Mouse (Mus musculus): Measurements from ENCODE around the gene Rtl1. TPM values are rescaled to one million over a fixed set of nuclear protein-coding genes. Genes with fewer than 3 reads are reported as not detected.

The Rtl1 gene
- total RNA-seq, 4 experiments from 2014 or later, result 0.08 to 0.13 (median 0.11) TPM; not detected in 1

Small RNA genes within 50 kb of the gene (microRNA-seq; reads per million reads assigned to microRNA genes)
- gene Gm23912 (0 reads per million in 2 experiments), gene Mir1188 (59.4 to 66.4 reads per million in 2 experiments), gene Mir127 (27,535 to 33,261 reads per million in 2 experiments), gene Mir136 (0 reads per million in 2 experiments), gene Mir1906-1 (0 reads per million in 2 experiments), gene Mir3070a (10.5 to 12.9 reads per million in 2 experiments), gene Mir3070b (15.2 to 23.0 reads per million in 2 experiments), gene Mir3071 (0 reads per million in 2 experiments), gene Mir337 (0 reads per million in 2 experiments), gene Mir341 (1,239 to 1,267 reads per million in 2 experiments), gene Mir3544 (0 reads per million in 2 experiments), gene Mir370 (946 to 1,676 reads per million in 2 experiments), gene Mir431 (752 to 886 reads per million in 2 experiments), gene Mir432 (0 reads per million in 2 experiments), gene Mir433 (10,244 to 15,655 reads per million in 2 experiments), gene Mir434 (1,172 to 1,553 reads per million in 2 experiments), gene Mir493 (32.6 to 54.2 reads per million in 2 experiments), gene Mir540 (943 to 1,053 reads per million in 2 experiments), gene Mir665 (77.2 to 198 reads per million in 2 experiments), gene Mir673 (492 to 971 reads per million in 2 experiments), gene Mir770 (6,547 to 10,820 reads per million in 2 experiments)

Other genes starting within 250 kb of the Rtl1 start
- 10 to 100 TPM in 1 of 4 experiments, 1 to 10 TPM in 3; 6.6 to 10.6 (median 7.2) TPM for gene Dlk1, start 147.5 kb downstream of the Rtl1 start, total RNA-seq (2022)